Mouse (Mus musculus) small intestine, adult 2 months (tissue): ENCODE data around the gene Pou4f2.

Source experiments
- CTCF ChIP-seq: fragments of 200-500 bp; IDR thresholded peaks from 2 replicates; pipeline ENCODE4 v1.5.1; 2012; ENCODE audit warnings: low read depth, mild to moderate bottlenecking, control low read depth, inconsistent platforms, low read length, moderate library complexity, mixed read lengths; ENCODE audit not compliant: insufficient replicate concordance, insufficient read length; ENCODE audit errors: extremely low read depth
- POLR2A ChIP-seq: fragments of 200-500 bp; IDR thresholded peaks from 2 replicates; pipeline ENCODE4 v1.6.1; 2012; ENCODE audit warnings: low read depth, mild to moderate bottlenecking, control low read depth, inconsistent platforms, low read length, moderate library complexity

- TF ChIP-seq POLR2A = no peak
- TF ChIP-seq CTCF = no peak
These were observed 4.0 kb downstream of the Pou4f2 start for GRCm38 (mm10) chr8:78432451-78432850.
